Mouse (Mus musculus) lung, postnatal 10 days (tissue): ENCODE measurements around the gene Kcnq2.
A peak's percentile ranks its signal among the peaks of the same experiment; 100 is the strongest.

Source experiments
- DNase-seq: peaks from one replicate; pipeline ENCODE4 v3.0.0; 2021

The Kcnq2 gene

GRCm38 (mm10) chr2:181147546-181148317, 12.6 kb upstream of the Kcnq2 start:
- DNase-seq, result peak; percentile 18

- DNase-seq, result no peak
Measured at GRCm38 (mm10) chr2:181146976-181147545, 12.0 kb upstream of the Kcnq2 start.

DNA sequence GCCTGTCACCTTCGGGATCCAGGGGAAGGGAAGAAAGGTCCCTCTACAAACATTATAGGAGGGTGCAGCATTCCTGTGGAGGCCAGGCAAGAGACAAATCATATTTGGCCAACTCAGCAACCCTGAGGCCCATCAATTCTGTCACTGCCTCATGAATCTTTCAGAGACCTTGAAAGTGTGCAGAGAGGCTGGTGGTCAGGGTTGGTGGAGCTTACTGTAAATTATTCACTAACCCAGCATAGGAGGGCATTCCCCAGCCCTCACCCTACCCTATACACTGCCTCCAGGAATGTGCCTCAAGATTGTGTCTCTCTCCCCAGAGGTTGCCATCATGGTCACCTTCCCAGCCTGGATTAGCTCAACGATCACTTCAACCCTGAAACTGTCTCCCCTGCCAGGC, 9.6 kb upstream of the Kcnq2 start:
- no peak for DNase-seq

DNA sequence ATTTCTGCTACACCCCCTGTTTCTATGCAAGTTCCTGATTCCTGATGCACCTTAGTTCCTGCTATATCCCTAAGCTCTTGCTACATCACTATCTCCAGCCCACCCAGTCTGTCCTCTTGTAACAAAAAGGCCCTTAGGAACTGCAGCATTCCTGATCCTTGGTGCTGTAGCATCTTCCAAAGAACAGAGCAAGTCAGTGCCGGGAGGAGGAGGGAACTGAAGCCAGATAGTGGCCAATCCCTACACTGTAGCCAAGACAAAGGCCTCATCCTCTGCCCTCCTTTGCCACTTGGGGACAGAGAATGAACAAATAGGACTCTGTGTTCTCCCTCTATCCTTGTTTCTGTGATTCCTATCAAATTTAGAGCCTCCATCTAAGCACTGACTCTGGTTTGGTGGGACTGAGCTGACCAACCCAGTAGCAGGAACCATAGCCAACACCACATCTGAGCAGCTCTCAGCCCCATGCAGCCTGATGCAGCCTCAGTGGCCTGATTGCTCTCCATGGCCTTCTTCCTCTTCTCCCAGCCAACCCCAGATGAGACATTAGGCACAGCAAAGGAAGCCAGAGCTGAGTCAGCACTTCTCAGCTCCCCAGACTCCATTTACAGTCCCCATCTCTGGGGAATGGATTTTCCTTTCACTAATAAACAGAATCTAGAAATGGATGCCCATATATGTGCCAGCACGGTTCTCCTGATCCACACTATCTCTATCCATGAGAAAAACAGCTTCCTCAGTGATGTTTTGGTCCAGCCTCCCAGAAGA, 8.6 kb upstream of the Kcnq2 start:
- DNase-seq, result no peak

DNA sequence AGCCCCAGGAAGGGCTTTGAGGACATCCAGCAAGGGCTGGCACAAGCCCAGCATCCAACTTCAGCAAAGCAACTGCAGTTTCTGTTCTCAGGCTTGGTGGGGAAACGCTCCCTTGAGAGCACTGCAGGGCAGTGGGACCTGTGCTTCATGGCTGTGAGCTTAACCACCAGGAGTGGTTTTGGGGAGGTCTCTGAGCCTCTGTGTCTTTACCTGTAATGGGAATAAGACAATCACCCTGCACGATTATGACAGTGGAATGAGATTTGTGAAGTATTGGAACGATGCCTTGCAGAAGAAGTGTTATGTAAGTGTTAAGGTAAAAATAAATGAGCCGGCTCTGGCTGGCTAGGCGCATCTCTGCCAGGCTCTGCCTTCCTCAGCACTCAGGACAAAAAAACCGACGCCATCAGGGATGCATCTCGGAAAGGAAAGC, 7.6 kb upstream of the Kcnq2 start:
- no peak for DNase-seq

DNA sequence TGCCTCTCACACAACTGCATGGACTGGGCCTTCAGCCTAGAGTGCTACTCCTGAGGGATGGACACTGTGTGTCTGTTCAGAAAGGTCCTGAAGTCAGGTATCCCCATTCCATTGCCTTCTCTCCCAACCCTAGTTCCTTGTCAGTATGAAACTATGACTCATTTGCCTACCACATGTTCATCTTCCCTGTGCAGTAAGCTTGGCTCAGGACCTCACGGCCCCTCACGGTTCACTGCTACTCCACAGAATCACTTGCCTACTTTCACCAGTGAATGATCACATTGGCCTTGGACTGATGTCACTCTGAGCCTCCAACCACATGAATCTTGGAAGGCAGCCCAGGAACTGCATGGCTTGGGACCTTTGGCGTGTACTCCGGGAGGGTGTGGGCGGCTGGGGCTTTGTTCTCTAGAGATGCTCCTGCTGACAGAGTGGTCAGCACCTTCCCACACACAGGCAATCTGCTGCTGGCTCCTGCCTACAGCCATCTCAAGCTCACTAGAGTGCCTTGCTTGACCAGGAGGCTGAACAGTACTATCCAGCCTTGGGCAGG, 4.6 kb upstream of the Kcnq2 start:
- DNase-seq, result no peak

DNA sequence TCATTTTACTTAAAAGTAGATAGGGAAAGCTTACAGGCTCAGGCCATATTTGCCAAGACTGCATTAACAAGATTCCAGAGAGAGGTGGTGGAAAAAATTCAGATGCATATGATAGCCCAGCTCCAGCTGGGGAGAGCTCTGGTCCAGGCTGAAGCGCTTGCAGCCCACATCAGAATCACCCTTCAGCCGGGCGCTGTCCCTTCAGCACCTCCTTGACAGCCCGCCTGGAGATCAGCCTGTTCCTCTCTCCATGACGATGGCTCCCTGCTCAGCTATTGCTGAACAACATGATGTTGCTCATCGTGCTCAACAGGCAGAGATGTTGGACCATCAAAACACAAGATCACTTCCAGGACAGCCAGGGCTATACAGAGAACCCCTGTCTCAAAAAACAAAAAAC, 1.8 kb upstream of the Kcnq2 start:
- DNase-seq, result peak; percentile 49

DNA sequence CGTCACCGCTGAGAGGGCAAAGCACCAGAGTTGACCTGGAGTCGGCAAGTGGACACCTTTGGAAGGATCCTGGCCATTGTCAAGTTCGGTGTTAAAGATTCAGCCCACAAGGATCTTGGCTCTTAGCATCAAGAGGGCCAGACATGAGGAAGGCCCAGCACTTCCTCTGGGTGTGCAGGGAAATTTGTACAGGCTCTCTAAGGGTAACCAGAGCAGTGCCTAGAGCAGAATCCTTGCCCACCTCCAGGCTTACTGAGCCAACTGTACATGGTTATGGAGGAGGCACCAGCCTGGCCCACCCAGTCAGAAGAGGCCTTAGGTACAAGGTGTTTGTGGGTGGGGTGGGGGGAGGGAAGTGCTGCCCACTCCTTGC, 332 bp upstream of the Kcnq2 start:
- no peak for DNase-seq

- no peak for DNase-seq
Measured at GRCm38 (mm10) chr2:181133837-181134590, 1.1 kb downstream of the Kcnq2 start.

DNA sequence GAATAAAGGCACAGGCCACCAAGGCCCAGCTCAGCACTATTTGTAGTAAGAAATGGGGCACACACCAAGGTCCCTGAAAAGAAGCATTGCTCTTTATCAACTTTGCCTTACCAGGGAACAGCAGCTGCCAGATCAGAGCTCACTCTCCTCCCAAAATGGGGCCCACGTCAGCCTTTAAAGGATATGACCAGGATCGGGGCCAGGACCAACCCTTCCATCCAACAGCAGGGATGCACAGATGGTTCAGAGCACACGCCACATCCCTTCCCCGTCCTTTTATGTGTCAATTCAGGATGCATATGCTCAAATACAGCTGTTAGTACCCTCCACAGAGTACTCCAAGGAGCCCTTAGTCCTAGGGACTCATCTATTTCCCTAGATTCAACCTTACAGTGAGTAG, 4.9 kb downstream of the Kcnq2 start:
- DNase-seq, result no peak

DNA sequence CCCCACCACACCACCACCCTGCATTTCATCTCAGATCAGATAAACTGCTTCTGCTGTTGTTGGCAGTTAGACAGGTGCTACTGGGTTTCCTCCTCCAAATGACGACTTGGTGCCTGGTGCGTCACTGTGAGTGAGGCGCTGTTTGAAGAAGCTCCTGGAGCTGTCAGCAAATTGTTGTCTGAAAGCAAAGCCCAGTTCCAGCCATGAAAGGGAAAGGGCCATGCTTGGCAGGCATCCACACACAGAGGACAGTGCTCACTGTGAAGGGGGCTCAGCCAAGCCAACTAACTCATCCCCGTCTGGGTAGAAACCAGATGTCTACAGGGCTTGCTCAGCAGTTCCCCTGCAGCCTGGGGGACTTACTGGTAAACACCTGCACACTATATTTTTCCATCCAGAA, 6.1 kb downstream of the Kcnq2 start:
- DNase-seq, result no peak

- DNase-seq, result no peak
Measured at GRCm38 (mm10) chr2:181127786-181128185, 7.3 kb downstream of the Kcnq2 start.

GRCm38 (mm10) chr2:181125726-181126455, 9.2 kb downstream of the Kcnq2 start:
- DNase-seq, result no peak

- no peak for DNase-seq
Measured at GRCm38 (mm10) chr2:181122642-181123041, 12.5 kb downstream of the Kcnq2 start.

- DNase-seq, result no peak
Measured at GRCm38 (mm10) chr2:181120922-181121449, 14.1 kb downstream of the Kcnq2 start.

DNA sequence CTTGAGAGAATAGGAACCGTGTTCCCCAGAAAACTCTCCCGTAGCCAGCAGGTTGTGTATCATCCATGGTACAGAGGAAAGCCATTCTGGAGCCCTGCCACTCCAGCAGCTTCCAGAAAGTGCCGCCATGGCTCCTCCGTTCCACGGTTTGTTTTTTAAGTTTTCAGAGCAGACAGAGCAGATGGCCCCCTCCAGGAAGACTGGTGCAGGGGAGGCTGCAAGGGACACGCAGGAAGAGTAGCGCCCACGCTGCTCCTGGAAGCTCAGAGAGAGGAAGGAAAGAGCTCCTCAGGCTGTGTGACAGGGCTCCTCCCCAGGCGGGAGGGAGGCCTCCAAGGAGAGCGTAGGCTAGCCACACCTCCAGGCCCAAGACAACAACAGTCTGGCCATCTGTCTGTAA, 15.1 kb downstream of the Kcnq2 start:
- DNase-seq, result no peak

- DNase-seq, result no peak
Measured at GRCm38 (mm10) chr2:181116436-181116835, 18.7 kb downstream of the Kcnq2 start.

GRCm38 (mm10) chr2:181115367-181115766, 19.7 kb downstream of the Kcnq2 start:
- DNase-seq, result no peak

- no peak for DNase-seq
Measured at GRCm38 (mm10) chr2:181113762-181114361, 21.2 kb downstream of the Kcnq2 start.

- DNase-seq, result no peak
Measured at GRCm38 (mm10) chr2:181111665-181112064, 23.4 kb downstream of the Kcnq2 start.

GRCm38 (mm10) chr2:181104111-181104510, 31.0 kb downstream of the Kcnq2 start:
- DNase-seq, result no peak

DNA sequence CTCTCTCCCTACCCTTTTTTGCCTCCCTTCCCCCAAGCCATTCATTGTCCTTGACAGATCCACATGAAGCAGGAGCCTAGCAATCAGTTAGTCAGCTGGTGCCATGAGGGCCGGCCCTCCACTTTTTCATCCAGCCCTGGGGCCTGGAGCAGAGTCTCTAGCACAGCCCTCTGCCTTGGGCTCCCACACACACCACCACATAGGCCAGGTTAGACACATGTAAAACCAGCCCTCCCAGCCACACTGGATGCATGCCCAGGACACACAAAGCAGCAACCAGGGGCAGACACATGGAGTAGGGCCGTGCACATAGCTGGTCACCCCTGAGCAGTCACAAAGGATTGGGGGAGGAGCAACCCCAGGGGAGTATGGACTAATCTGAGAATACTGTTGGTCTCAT, 32.9 kb downstream of the Kcnq2 start:
- no peak for DNase-seq
